In the genomic region with DNA sequence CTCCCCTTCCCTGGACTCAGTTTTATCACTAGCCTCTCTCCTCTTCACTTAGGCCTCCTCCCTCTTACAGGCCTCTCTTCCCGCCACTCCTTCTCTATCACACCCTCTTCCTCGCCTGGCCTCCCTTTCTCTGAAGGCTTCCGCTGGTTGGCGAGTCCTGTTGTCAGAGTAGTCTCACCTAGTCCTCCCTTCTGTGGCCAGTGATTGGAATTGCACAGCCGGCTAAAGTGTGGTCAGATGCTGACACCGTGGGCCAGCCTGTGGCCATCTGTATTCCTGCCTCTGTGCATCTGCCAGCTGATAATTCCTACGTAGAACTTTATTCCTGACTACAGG, we compare ENCODE assay signal across 7 mouse cellular contexts. TPM values are rescaled to one million over a fixed set of nuclear protein-coding genes. Genes with fewer than 3 reads are reported as not detected.
DNase-seq lines count a peak whose midpoint lies in the region; ATAC-seq and TF ChIP-seq lines count a peak whose summit lies in the region.

No protein-coding gene starts in this region.

- no peaks in the 10 kb centered on the region for H3K27me3 ChIP-seq in lung, postnatal 0 days (replicated peaks; ENCODE audit: insufficient read depth, low read length)
- no peaks in the 10 kb centered on the region for H3K27me3 ChIP-seq in embryonic facial prominence, embryonic 15.5 days
- no peaks in the 10 kb centered on the region for H3K27me3 ChIP-seq in midbrain, embryonic 14.5 days (ENCODE audit: control insufficient read depth, insufficient read depth, low read length)

- peak overlapping the region; percentile 95 for H3K27ac ChIP-seq in lung, postnatal 0 days (ENCODE audit: low read length)
- peak overlapping the region; percentile 96 for H3K27ac ChIP-seq in embryonic facial prominence, embryonic 15.5 days (replicated peaks)
- peak overlapping the region; percentile 93 for H3K27ac ChIP-seq in midbrain, embryonic 14.5 days (replicated peaks; ENCODE audit: low read depth, low read length)

- H3K9ac ChIP-seq in lung, postnatal 0 days (replicated peaks; ENCODE audit: low read depth): peak overlapping the region; percentile 70
- H3K9ac ChIP-seq in embryonic facial prominence, embryonic 15.5 days: peak overlapping the region; percentile 72
- H3K9ac ChIP-seq in midbrain, embryonic 14.5 days (replicated peaks; ENCODE audit: low read length): peak overlapping the region; percentile 77

- peak; percentile 10 for TF ChIP-seq CTCF in lung, postnatal 0 days (IDR thresholded peaks at IDR 0.05)

- DNase-seq in lung, postnatal 0 days (ENCODE audit: low spot score): no peak
- DNase-seq in lung, postnatal 25 days (ENCODE audit: low spot score): no peak
- DNase-seq in hindlimb bud, embryonic 11.5 days (ENCODE audit: extremely low spot score, low read depth, low spot score): peak; percentile 5
- DNase-seq in midbrain, embryonic 14.5 days: no peak
- no peak for DNase-seq in adrenal gland, postnatal 14 days
- DNase-seq in thymus, postnatal 14 days: no peak

- peak; percentile 12 for ATAC-seq in lung, postnatal 0 days
- ATAC-seq in embryonic facial prominence, embryonic 15.5 days (ENCODE audit: insufficient number of reproducible peaks, low FRiP score, low TSS enrichment, low read depth): peak; percentile 2; the same call in 1 of the 2 replicates
- ATAC-seq in midbrain, embryonic 14.5 days (ENCODE audit: low FRiP score, low TSS enrichment): 0 out of 2 replicates have a peak, but pooled peaks have one; percentile 0

- H3K4me1 ChIP-seq in lung, postnatal 0 days (ENCODE audit: insufficient read depth, low read depth, low read length): peaks cover 32% of the 10 kb centered on the region
- H3K4me1 ChIP-seq in embryonic facial prominence, embryonic 15.5 days: peaks cover 26% of the 10 kb centered on the region
- H3K4me1 ChIP-seq in midbrain, embryonic 14.5 days (ENCODE audit: control insufficient read depth, insufficient read depth, low read length): peaks cover 12% of the 10 kb centered on the region

- peak overlapping the region; percentile 79 for H3K4me3 ChIP-seq in lung, postnatal 0 days (ENCODE audit: low read depth, low read length)
- peak overlapping the region; percentile 90 for H3K4me3 ChIP-seq in embryonic facial prominence, embryonic 15.5 days (replicated peaks)
- peak overlapping the region; percentile 72 for H3K4me3 ChIP-seq in midbrain, embryonic 14.5 days (replicated peaks; ENCODE audit: low read depth, low read length)

- H3K4me2 ChIP-seq in lung, postnatal 0 days (replicated peaks; ENCODE audit: low read depth, low read length): peak overlapping the region; percentile 79
- H3K4me2 ChIP-seq in embryonic facial prominence, embryonic 15.5 days (replicated peaks): peak overlapping the region; percentile 66
- peak overlapping the region; percentile 93 for H3K4me2 ChIP-seq in midbrain, embryonic 14.5 days (ENCODE audit: low read length)

- WGBS in lung, postnatal 0 days: 0% methylated on average over 7 of the region's 7 CpGs
- 0% methylated on average over 7 of the region's 7 CpGs for WGBS in embryonic facial prominence, embryonic 15.5 days
- under 1% methylated on average over 7 of the region's 7 CpGs for WGBS in midbrain, embryonic 14.5 days

- peaks cover 6% of the 10 kb centered on the region; the same call in 1 of the 2 replicates for H3K36me3 ChIP-seq in lung, postnatal 0 days (ENCODE audit: insufficient read depth, low read length)
- peaks cover 26% of the 10 kb centered on the region for H3K36me3 ChIP-seq in embryonic facial prominence, embryonic 15.5 days
- H3K36me3 ChIP-seq in midbrain, embryonic 14.5 days (ENCODE audit: control insufficient read depth, insufficient read depth, low read length): peaks cover 35% of the 10 kb centered on the region

- no peaks in the 10 kb centered on the region for H3K9me3 ChIP-seq in lung, postnatal 0 days (ENCODE audit: low read length)
- H3K9me3 ChIP-seq in embryonic facial prominence, embryonic 15.5 days (replicated peaks): no peaks in the 10 kb centered on the region
- no peaks in the 10 kb centered on the region for H3K9me3 ChIP-seq in midbrain, embryonic 14.5 days (ENCODE audit: control insufficient read depth, low read length)

- no peak for TF ChIP-seq EP300 in lung, postnatal 0 days (IDR thresholded peaks at IDR 0.05)

RNA-seq across cellular contexts. Expression of a gene that starts 0.8 kb away (rescaled TPM):
- polyA plus RNA-seq in lung, postnatal 0 days (2015; fragmentation: Nextera tagmentation; extraction: Ambion mirVana): 151 and 170 TPM in 2 replicates
- polyA plus RNA-seq in embryonic facial prominence, embryonic 15.5 days (2015; fragmentation: Nextera tagmentation; extraction: Ambion mirVana): 148 and 154 TPM in 2 replicates
- 113 and 119 TPM in 2 replicates for polyA plus RNA-seq in midbrain, embryonic 14.5 days (2014; fragmentation: Nextera tagmentation; extraction: Ambion mirVana)
- 62.4 and 73.8 TPM in 2 replicates for total RNA-seq in adrenal gland, postnatal 14 days (2021)

RNA-seq across cellular contexts. Expression of a gene that starts 52.4 kb away (rescaled TPM):
- 35.1 and 37.6 TPM in 2 replicates for polyA plus RNA-seq in lung, postnatal 0 days (2015; fragmentation: Nextera tagmentation; extraction: Ambion mirVana)
- polyA plus RNA-seq in embryonic facial prominence, embryonic 15.5 days (2015; fragmentation: Nextera tagmentation; extraction: Ambion mirVana): 59.2 and 61.5 TPM in 2 replicates
- polyA plus RNA-seq in midbrain, embryonic 14.5 days (2014; fragmentation: Nextera tagmentation; extraction: Ambion mirVana): 41.8 and 48.3 TPM in 2 replicates
- 63.6 and 78.6 TPM in 2 replicates for total RNA-seq in adrenal gland, postnatal 14 days (2021)
